Mouse (Mus musculus): ENCODE measurements around the gene Adamts4.
"Not testable (repeated sequence)": the region's sequence is repeated elsewhere in the genome, so short reads cannot be mapped to it uniquely, and the experiment has no call there.

Gene Adamts4

DNA sequence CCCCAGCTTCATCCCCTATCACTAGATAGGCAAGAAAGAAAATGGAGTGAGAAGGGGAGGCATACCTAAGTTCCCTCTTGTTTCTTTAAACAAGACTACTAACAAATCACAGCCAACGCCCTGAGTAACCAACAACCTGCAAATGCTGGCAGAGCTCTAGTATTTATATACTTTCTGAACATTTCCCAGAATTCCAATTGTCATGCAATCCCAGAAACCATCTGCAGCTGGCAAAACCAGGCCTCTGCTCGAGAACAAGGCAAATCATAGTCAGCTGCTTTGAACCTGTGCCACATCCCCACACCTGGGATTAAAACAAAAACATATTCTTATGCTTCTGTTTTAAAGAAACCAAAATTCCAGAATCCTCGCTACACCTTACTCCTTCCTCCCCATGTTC, 43.1 kb downstream of the Adamts4 start:
- in situ Hi-C loops (cut with MboI; ENCODE audit: low sequenced_read_pairs): no loop called here

GRCm38 (mm10) chr1:171293906-171294297, 43.7 kb downstream of the Adamts4 start:
- in situ Hi-C loops (cut with MboI; ENCODE audit: low sequenced_read_pairs): no loop called here

GRCm38 (mm10) chr1:171294298-171295062, 44.3 kb downstream of the Adamts4 start, which contains the start of gene Ufc1:
TSS of gene Ufc1 (minus strand) at chr1:171295024.
- in situ Hi-C loops (cut with MboI; ENCODE audit: low sequenced_read_pairs): no loop called here

GRCm38 (mm10) chr1:171295063-171295402, 44.8 kb downstream of the Adamts4 start:
- in situ Hi-C loops (cut with MboI; ENCODE audit: low sequenced_read_pairs): no loop called here

- in situ Hi-C loops (cut with MboI; ENCODE audit: low sequenced_read_pairs): no loop called here
Measured at GRCm38 (mm10) chr1:171298226-171298625, 48.0 kb downstream of the Adamts4 start.

- in situ Hi-C loops (cut with MboI; ENCODE audit: low sequenced_read_pairs): not testable (repeated sequence)
Measured at GRCm38 (mm10) chr1:171306157-171306556, 55.9 kb downstream of the Adamts4 start.

GRCm38 (mm10) chr1:171309321-171309720, 59.1 kb downstream of the Adamts4 start:
- in situ Hi-C loops (cut with MboI; ENCODE audit: low sequenced_read_pairs): no loop called here
